Mouse (Mus musculus) embryonic facial prominence, embryonic 13.5 days (tissue): ENCODE results near the gene Bag3. TPM values are rescaled to one million over a fixed set of nuclear protein-coding genes. Genes with fewer than 3 reads are reported as not detected.

Source experiments
- ATAC-seq: fragments of 200-750 bp; cut with Nextera tagmentation; 2 replicates; pipeline ENCODE4 v1.8.0; 2017; ENCODE audit warnings: low read depth; ENCODE audit not compliant: insufficient number of reproducible peaks, insufficient read depth, low FRiP score, low TSS enrichment
- H3K27ac ChIP-seq: fragments of 300-500 bp; sonication (generic); 2 replicates; pipeline ENCODE4 v1.5.1; 2015; ENCODE audit warnings: moderate library complexity, mild to moderate bottlenecking, inconsistent platforms
- H3K27me3 ChIP-seq: fragments of 300-500 bp; sonication (generic); 2 replicates; pipeline ENCODE4 v1.6.1; 2015; ENCODE audit warnings: mild to moderate bottlenecking, inconsistent platforms
- H3K36me3 ChIP-seq: fragments of 300-500 bp; sonication (generic); 2 replicates; pipeline ENCODE4 v1.6.1; 2015; ENCODE audit warnings: mild to moderate bottlenecking, inconsistent platforms
- H3K4me1 ChIP-seq: fragments of 300-500 bp; sonication (generic); 2 replicates; pipeline ENCODE4 v1.6.1; 2015; ENCODE audit warnings: inconsistent platforms
- H3K4me2 ChIP-seq: fragments of 300-500 bp; sonication (generic); 2 replicates; pipeline ENCODE4 v1.6.1; 2015; ENCODE audit warnings: moderate library complexity, mild to moderate bottlenecking, inconsistent platforms
- H3K4me3 ChIP-seq: fragments of 300-500 bp; sonication (generic); 2 replicates; pipeline ENCODE4 v1.5.1; 2015; ENCODE audit warnings: mild to moderate bottlenecking, inconsistent platforms
- H3K9ac ChIP-seq: fragments of 300-500 bp; sonication (generic); 2 replicates; pipeline ENCODE4 v1.6.1; 2015; ENCODE audit warnings: mild to moderate bottlenecking, inconsistent platforms
- H3K9me3 ChIP-seq: fragments of 300-500 bp; sonication (generic); 2 replicates; pipeline ENCODE4 v1.6.1; 2016; ENCODE audit warnings: inconsistent platforms
- WGBS: fragments of 180-500 bp; shearing (Covaris S2); methylation state at CpG from one replicate; pipeline ENCODE4 v1.1.7; 2015; ENCODE audit warnings: mixed read lengths; 5-methylcytosine and 5-hydroxymethylcytosine counted together
- polyA plus RNA-seq: library from polyadenylated mRNA; unstranded; fragments of >200 nt; fragmentation: Nextera tagmentation; extraction: Ambion mirVana; gene quantifications from 2 replicates; pipeline ENCODE4 v1.2.1, GENCODE M21; 2015

Gene Bag3
- polyA plus RNA-seq, 1 experiment from 2014 or later = 14.4 TPM

DNA sequence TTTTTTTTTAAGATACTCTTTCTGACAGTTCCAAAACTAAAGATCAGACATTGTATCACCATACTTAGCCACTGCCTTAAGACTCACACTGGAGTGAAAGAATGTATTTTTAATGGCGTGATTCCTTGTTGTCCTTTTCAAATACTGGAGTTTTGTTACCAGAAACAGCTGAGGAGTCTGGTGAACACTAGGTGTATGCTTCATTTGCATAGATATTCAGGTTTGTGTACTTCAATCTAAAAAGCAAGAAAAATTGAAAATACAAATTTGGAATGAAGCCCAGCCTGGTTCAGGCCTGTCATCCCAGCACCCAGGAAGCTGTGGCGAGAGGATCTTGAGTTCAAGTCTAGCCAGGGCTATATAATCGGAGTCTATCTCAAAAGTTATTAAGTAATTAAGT, 1.2 kb downstream of the Bag3 start:
- peak overlapping the region; percentile 91 for H3K4me2 ChIP-seq
- H3K4me3 ChIP-seq = peak overlapping the region; percentile 80
- peaks cover 29% of the 10 kb centered on the region for H3K4me1 ChIP-seq
- H3K9ac ChIP-seq = no peak overlapping the region
- no peak overlapping the region for H3K27ac ChIP-seq
- ATAC-seq = no peak
- H3K36me3 ChIP-seq = no peaks in the 10 kb centered on the region
- H3K27me3 ChIP-seq = no peaks in the 10 kb centered on the region
- H3K9me3 ChIP-seq = no peaks in the 10 kb centered on the region
- 77% methylated on average over 3 of the region's 3 CpGs for WGBS

DNA sequence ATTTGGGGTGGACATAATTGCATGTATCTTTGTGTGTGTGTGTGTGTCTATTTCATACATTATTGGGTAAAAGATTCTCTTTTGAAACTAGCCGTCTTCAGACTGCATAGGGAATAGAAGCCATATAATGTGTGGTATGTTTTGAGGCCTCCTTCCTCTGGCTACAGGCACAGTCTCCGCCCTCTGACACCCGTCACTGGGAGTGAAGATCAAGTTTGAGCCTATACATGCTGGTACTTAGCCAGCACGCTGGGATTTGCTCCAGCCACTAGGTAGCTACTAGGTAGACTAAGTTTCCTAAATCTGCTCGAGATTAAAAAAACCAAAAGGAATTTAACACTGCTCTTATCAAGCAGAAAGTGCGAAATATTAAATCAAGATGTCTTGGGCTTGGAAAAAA, 3.2 kb downstream of the Bag3 start:
- ATAC-seq = no peak
- peaks cover 46% of the 10 kb centered on the region for H3K4me1 ChIP-seq

GRCm38 (mm10) chr7:128528596-128528995, 5.2 kb downstream of the Bag3 start:
- Histone ChIP-seq H3K4me3 (no peak overlapping the region), H3K4me2 (no peak overlapping the region), H3K27me3 (no peaks in the 10 kb centered on the region), H3K9ac (no peak overlapping the region), H3K9me3 (no peaks in the 10 kb centered on the region), H3K36me3 (no peaks in the 10 kb centered on the region), H3K4me1 (peaks cover 62% of the 10 kb centered on the region), H3K27ac (no peak overlapping the region)
- WGBS = 74% methylated on average over 9 of the region's 9 CpGs
- ATAC-seq = no peak

More for the DNA sequence above, 3.2 kb downstream of the Bag3 start:
- Histone ChIP-seq H3K9ac (no peak overlapping the region), H3K27me3 (no peaks in the 10 kb centered on the region), H3K27ac (no peak overlapping the region), H3K36me3 (no peaks in the 10 kb centered on the region), H3K4me2 (no peak overlapping the region), H3K9me3 (no peaks in the 10 kb centered on the region), H3K4me3 (no peak overlapping the region)
- 47% methylated on average over 6 of the region's 6 CpGs for WGBS

- Histone ChIP-seq H3K9ac (no peak overlapping the region), H3K4me2 (no peak overlapping the region), H3K9me3 (no peaks in the 10 kb centered on the region), H3K27ac (0 out of 2 replicates have a peak overlapping the region, but pooled peaks have one; percentile 29), H3K36me3 (no peaks in the 10 kb centered on the region), H3K27me3 (no peaks in the 10 kb centered on the region), H3K4me3 (no peak overlapping the region), H3K4me1 (peaks cover 63% of the 10 kb centered on the region)
- WGBS = 52% methylated on average over 6 of the region's 6 CpGs
- ATAC-seq = no peak
Measured at GRCm38 (mm10) chr7:128529126-128529525, 5.7 kb downstream of the Bag3 start.

DNA sequence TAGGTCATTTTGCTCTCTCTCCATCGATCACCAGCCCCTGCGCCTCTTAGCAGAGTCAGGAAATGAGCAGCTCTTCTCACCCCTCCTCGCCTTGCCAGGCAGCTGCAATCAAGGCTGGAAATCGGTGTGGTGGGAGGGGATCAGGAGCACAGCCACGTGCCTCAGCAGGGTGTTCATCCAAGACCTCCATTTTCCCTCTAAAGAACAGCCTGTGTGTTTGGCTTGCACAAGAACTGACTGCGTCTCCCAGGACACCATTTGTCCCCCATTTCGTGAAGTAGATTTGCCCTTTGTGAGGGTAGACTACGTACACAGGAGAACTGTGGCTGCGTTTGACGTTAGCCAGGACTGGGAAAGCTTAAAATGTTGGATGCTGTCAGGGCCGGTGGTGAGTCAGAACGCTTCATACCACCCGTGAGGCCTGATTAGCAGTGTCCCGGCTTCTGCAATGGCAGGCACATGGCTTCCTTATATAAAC, 6.2 kb downstream of the Bag3 start:
- Histone ChIP-seq H3K4me1 (peaks cover 62% of the 10 kb centered on the region), H3K9ac (no peak overlapping the region), H3K36me3 (no peaks in the 10 kb centered on the region), H3K4me2 (no peak overlapping the region), H3K4me3 (no peak overlapping the region), H3K27me3 (no peaks in the 10 kb centered on the region), H3K9me3 (no peaks in the 10 kb centered on the region), H3K27ac (0 out of 2 replicates have a peak overlapping the region, but pooled peaks have one; percentile 29)
- no peak for ATAC-seq
- 44% methylated on average over 14 of the region's 14 CpGs for WGBS

DNA sequence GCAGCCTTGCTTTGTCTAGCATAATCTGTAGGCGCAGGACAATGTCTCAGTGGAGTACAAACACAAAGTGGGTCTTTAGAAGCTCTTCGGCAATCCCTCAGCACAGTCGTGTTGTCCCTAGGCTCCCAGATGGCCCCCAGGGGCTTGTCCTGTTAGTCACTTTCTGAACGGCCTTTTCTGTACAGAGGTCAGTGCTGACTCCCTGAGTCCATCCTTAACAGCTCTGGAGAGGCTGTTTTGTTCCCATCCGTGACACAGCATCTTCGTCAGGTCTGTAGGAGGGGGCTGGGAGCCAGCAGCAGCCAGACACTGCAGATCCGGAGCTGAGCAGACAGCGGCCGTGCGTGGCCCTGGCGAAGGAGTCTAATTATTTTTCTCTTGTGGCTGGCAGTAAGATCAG, 7.6 kb downstream of the Bag3 start:
- no peaks in the 10 kb centered on the region for H3K27me3 ChIP-seq
- 22% methylated on average over 11 of the region's 11 CpGs for WGBS
- ATAC-seq = no peak
- H3K27ac ChIP-seq = no peak overlapping the region
- H3K36me3 ChIP-seq = no peaks in the 10 kb centered on the region
- peak overlapping the region; percentile 35 for H3K4me2 ChIP-seq
- no peak overlapping the region for H3K4me3 ChIP-seq
- H3K9ac ChIP-seq = peak overlapping the region; percentile 49
- H3K9me3 ChIP-seq = no peaks in the 10 kb centered on the region
- peaks cover 63% of the 10 kb centered on the region for H3K4me1 ChIP-seq

DNA sequence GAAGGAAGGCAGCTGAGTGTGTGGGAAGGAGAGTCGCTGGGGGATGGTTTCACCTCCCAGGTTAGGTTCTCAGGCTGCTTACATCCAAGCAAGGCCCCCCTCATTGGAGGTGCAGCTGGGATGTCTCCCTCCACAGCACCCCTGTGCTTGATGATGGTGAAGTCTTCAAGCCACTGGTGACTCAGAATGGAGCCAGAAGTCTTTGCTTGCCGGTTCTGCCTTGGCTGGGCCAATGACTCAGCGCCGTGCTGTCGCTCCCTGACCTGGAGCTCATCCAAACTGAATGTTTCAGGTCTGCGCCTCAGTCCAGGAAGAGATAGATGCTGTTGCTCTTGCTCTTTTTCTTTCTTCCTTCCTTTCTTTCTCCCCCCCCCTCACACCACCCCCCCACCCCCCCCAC, 8.5 kb downstream of the Bag3 start:
- Histone ChIP-seq H3K4me2 (no peak overlapping the region), H3K9me3 (no peaks in the 10 kb centered on the region), H3K36me3 (no peaks in the 10 kb centered on the region), H3K4me1 (peaks cover 61% of the 10 kb centered on the region), H3K4me3 (no peak overlapping the region), H3K27me3 (no peaks in the 10 kb centered on the region), H3K27ac (no peak overlapping the region; the same call in 1 of the 2 replicates), H3K9ac (no peak overlapping the region)
- 59% methylated on average over 6 of the region's 6 CpGs for WGBS
- no peak for ATAC-seq

- Histone ChIP-seq H3K9me3 (no peaks in the 10 kb centered on the region), H3K4me3 (no peak overlapping the region), H3K27ac (no peak overlapping the region), H3K36me3 (no peaks in the 10 kb centered on the region), H3K9ac (no peak overlapping the region), H3K4me1 (peaks cover 61% of the 10 kb centered on the region), H3K27me3 (no peaks in the 10 kb centered on the region), H3K4me2 (no peak overlapping the region)
- no peak for ATAC-seq
- 79% methylated on average over 6 of the region's 6 CpGs for WGBS
Measured at GRCm38 (mm10) chr7:128532441-128533166, 9.2 kb downstream of the Bag3 start.

DNA sequence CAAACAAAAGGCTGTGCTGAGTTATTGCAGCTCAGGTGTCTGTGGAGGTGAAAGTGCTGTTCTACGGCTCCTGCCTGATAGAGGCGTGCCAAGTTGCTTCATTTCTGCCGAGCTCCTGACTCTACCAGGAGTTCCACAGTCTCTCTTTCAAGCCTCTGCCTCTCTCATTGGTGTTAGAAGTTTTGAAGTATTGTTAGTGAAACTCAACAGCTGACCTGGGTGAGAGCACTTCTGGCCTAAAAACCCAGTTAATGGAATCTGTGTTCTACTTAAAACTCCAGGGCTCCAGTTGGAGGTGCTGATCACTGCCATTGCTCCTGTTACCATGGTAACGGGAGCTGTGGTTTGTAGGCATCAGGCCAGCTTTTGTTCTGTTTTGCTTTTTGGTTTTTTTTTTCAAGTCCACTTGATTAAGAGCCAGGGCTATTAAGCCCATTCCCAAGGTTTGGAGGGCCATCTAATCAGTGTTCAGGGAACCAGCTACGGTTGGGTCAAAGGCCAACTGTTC, 11.6 kb downstream of the Bag3 start:
- no peak overlapping the region for H3K27ac ChIP-seq
- H3K36me3 ChIP-seq = peaks cover 3% of the 10 kb centered on the region; the same call in 1 of the 2 replicates
- no peak overlapping the region for H3K4me2 ChIP-seq
- no peak overlapping the region for H3K9ac ChIP-seq
- ATAC-seq = no peak
- H3K27me3 ChIP-seq = no peaks in the 10 kb centered on the region
- WGBS = 73% methylated on average over 5 of the region's 5 CpGs
- H3K9me3 ChIP-seq = no peaks in the 10 kb centered on the region
- peaks cover 53% of the 10 kb centered on the region for H3K4me1 ChIP-seq
- no peak overlapping the region for H3K4me3 ChIP-seq

GRCm38 (mm10) chr7:128536074-128536473, 12.7 kb downstream of the Bag3 start:
- Histone ChIP-seq H3K4me2 (no peak overlapping the region), H3K4me3 (no peak overlapping the region), H3K27me3 (no peaks in the 10 kb centered on the region), H3K9ac (no peak overlapping the region), H3K36me3 (peaks cover 9% of the 10 kb centered on the region; the same call in 1 of the 2 replicates), H3K4me1 (peaks cover 43% of the 10 kb centered on the region), H3K27ac (no peak overlapping the region), H3K9me3 (no peaks in the 10 kb centered on the region)
- no peak for ATAC-seq
- WGBS = 51% methylated on average over 3 of the region's 3 CpGs

DNA sequence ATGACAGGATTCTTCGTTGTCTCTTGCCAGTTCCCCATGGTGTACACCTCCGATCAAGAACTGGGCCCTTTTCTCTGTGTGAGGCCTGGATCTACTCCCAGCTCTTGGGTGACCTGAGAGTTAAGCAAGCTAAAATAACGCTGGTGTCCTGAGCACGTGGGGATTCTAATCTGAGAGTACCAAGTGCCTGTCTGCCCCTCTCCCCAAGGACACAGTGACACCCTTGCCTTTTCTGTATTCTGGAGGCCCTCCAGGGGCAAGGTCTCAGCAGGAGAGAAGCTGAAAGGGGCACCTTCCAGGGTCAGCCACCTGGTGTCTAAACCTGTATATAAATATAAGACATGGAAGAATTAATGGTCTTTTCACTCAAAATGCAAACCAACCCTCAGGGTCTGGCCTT, 14.3 kb downstream of the Bag3 start:
- Histone ChIP-seq H3K9ac (no peak overlapping the region), H3K27ac (no peak overlapping the region), H3K9me3 (no peaks in the 10 kb centered on the region), H3K4me1 (peaks cover 39% of the 10 kb centered on the region), H3K36me3 (peaks cover 25% of the 10 kb centered on the region), H3K27me3 (no peaks in the 10 kb centered on the region), H3K4me3 (no peak overlapping the region), H3K4me2 (no peak overlapping the region)
- ATAC-seq = no peak
- 81% methylated on average over 4 of the region's 4 CpGs for WGBS

- H3K4me1 ChIP-seq = peaks cover 34% of the 10 kb centered on the region
- no peaks in the 10 kb centered on the region for H3K9me3 ChIP-seq
- peaks cover 30% of the 10 kb centered on the region for H3K36me3 ChIP-seq
- no peaks in the 10 kb centered on the region for H3K27me3 ChIP-seq
- no peak overlapping the region for H3K4me2 ChIP-seq
- ATAC-seq = no peak
- H3K9ac ChIP-seq = no peak overlapping the region
- 50% methylated on average over 4 of the region's 4 CpGs for WGBS
- H3K27ac ChIP-seq = no peak overlapping the region
- no peak overlapping the region for H3K4me3 ChIP-seq
Measured at GRCm38 (mm10) chr7:128538196-128538595, 14.8 kb downstream of the Bag3 start.
